Mouse (Mus musculus) 3134 (cell line): Measurements from ENCODE around the gene Tspan9.

Experiments used
- DNase-seq: peaks from one replicate; pipeline ENCODE4 v3.0.0-alpha.2; 2011; ENCODE audit warnings: low spot score; ENCODE audit not compliant: insufficient read length; ENCODE audit errors: extremely low read depth

Tspan9 gene

GRCm38 (mm10) chr6:128106154-128106553, 37.2 kb downstream of the Tspan9 start:
- no peak for DNase-seq

DNA sequence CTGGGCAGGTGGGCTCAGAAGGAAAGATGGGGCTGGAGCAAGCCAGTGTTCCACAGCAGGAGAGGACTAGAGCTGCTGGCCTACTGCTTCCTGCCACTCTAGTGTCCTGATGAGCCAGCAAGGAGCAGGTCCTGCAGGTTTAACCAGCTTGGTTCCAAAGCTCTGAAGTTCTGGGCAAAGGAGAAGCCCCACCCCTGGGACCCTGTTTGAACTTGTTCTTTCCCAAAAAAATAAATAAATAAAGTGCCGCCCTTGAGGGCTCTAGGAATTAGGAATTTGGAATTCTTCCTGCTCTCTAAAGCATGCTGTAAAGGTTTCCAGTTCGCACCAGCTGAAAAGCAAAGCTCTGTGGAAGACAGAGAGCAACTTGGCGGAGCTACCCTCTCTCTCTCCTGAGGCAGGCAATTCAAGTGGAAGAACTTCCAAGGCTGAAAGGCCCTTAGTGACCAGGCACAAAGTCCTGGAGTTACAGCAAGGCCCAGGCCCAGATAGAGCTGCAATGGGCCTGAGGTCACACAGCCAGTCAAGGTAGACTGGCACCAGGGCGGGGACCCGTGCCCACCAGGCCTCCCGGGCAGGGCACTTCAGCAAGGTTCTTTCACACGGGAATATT, 38.6 kb downstream of the Tspan9 start:
- DNase-seq: no peak

DNA sequence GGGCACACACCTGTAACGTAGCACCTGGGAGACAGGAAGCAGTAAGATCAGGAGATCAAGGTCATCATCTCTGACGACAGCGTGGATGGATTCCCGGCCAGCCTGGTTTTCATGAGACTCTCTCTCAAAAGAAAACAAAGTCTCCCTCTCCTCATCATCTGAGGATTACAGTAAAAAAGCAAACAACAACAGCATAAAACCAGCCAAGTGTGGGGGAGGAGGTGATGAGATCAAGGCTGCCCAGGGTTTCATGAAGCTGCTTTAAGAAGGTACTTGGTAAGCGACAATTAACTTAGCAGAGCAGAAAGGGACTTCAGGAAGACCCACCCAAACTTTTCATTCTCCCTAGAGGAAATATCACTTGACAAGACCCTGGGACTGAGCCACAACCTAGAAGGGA, 39.5 kb downstream of the Tspan9 start:
- DNase-seq: no peak

GRCm38 (mm10) chr6:128102296-128102999, 40.9 kb downstream of the Tspan9 start:
- DNase-seq: peak; percentile 84

DNA sequence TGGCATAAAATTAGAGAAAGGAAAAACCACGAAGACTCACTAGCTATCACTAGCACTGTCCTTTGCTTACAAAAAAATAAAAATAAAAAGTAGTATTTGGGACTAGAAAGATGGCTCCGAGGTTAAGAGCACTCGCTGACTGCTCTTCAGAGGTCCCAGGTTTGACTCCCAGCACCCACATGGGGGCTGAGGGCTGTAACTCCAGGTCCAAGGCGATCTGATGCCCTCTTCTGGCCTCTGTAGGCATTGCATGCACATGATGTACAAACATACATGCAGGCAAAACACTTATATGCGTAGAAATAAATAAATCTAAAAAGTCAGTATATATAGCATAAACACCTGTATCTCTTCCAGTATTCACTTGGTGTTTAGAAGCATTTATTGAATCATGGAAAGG, 43.5 kb downstream of the Tspan9 start:
- no peak for DNase-seq

- DNase-seq: no peak
Observed at GRCm38 (mm10) chr6:128099190-128099589, 44.2 kb downstream of the Tspan9 start.

DNA sequence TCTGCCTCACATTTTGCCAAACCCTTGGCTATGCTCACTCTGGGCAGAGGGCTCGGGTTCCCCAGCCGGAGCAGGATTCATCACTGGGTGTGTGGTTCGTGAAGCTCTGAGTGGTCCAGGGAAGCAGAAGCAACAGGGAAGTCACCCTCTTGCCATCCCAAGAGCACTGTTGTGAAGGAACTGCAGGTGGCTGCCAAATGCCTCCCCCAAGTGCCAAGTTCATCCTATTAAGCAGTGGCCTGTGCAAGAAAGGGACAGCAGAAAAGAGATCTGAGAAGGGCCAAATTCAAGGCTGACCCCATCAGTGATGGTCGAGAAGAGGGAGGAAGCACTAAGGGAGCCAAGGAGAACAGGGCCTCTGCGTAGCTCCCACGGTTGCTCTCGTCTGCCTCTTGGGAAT, 46.9 kb downstream of the Tspan9 start:
- no peak for DNase-seq

GRCm38 (mm10) chr6:128095906-128096305, 47.5 kb downstream of the Tspan9 start:
- no peak for DNase-seq

DNA sequence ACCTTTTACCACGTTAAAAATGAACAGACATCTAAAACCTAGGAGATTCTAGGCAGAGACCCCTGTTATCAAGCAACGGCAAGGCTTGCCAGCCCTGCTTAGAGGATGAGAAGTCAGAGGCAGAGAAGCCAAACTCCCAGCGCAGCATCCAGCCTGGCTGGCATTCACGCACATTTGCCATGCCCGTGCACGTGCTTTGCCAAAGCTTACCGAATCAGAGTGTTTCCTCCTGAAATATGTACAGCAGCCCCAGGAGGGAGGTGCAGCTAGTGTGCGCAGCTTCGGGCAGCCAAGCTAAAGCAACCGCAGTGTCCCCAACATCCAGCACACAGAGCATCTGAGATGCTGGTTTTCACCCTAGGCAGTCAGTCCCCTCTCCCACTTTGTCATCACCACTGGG, 48.3 kb downstream of the Tspan9 start:
- DNase-seq: no peak

DNA sequence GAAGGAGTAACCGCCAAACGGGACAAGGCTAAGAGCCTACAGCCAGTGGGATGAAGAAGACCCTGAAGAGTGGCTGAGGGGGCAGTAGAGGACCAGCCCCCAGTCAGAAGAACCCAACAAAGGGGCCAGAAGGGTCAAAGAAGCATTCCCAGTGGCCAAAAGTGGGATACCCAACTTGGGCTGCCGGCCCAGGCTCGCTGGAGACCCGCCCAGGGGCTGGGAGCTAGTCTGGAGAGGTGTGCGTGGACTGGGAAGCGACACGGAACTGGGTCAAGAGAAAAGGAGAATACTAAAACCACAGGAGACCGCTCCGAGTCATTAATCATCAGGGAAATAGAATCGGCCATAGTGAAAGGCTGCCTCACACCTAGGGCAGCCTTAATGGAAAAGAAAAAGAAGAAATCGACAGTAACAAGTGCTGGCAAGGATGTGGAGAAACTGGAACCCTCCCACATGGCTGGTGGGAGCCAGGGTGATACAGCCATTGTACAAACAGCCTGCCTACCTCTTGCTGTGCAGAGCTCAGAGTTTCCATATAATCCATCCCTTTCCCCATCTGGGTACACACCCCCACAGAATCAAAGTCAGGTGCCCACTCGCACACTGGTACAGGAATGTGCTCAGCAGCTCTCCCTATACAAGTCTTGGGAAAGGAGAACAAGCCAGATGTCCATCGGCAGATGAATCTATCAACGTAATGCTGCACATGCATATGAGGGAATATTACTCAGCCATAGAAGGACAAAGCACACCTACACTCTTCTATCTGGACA, 49.4 kb downstream of the Tspan9 start:
- no peak for DNase-seq

DNA sequence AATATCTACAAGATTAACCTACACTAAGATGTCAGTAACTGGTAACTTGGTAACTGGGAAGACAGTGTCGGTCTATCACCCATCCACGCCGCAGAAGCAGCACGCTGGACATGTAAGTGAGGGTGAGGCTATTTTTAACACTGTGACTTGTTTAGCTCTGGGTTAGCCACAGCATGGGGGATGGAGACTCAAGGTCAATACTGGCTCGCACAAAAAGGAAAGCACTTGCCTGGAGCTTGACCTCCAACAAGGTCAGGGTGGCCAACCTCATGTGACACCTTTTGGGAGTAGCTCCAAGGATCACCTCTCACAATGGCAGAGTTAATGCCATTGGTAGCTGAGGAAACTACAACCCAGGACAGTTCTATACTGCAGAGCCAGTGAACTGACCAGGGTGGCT, 50.8 kb downstream of the Tspan9 start:
- DNase-seq: no peak

GRCm38 (mm10) chr6:128091833-128092166, 51.6 kb downstream of the Tspan9 start:
- DNase-seq: no peak

GRCm38 (mm10) chr6:128090985-128091832, 52.2 kb downstream of the Tspan9 start:
- peak; percentile 44 for DNase-seq

GRCm38 (mm10) chr6:128089770-128090702, 53.4 kb downstream of the Tspan9 start:
- no peak for DNase-seq

GRCm38 (mm10) chr6:128088746-128089523, 54.5 kb downstream of the Tspan9 start:
- no peak for DNase-seq

DNA sequence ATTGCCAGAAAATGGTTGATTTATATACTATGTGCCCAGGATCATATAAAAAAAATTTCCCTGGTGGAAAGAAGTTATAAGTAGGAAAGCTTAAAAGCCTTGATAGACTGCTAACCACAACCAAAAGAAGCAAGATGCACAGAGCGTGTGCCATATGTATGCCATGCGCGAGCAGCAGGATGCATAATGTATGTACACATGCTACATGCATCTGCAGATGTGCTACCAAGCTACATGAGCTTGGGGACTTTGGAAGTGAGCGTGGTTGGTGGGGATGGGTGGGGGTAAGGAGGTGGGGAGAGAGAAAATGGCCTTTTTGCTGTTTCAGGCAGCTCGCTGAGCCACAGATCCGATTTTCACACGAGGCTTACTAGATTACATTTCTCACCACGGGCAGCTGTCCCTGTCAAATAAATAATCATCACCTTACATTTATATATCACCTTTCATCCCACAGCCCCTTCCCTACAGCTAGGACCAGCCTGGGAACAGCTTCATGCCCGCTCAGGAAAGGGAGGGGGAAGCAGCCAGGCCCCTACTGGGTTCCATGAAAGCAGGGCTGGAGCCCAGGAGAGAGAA, 57.8 kb downstream of the Tspan9 start:
- no peak for DNase-seq

- DNase-seq: no peak
Observed at GRCm38 (mm10) chr6:128083305-128083704, 60.1 kb downstream of the Tspan9 start.

DNA sequence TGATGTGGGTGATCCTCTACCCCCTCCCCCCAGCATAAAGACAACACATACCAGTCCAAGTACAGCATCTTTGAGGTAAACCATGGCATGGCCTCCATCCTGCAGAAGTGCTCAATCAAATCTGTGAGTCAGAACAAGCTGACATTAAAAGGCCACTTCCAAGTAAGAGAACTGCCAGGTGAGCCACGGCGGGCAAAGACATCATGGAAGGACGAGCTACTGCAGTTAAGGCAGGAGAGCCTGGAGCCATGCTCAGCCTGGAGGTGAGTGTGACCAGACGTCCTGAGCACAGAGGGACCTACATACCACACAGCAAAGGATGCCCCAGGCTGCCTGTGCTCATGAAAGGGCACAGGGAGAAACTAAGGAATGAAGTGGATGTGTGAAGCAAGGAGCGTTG, 61.6 kb downstream of the Tspan9 start:
- no peak for DNase-seq

GRCm38 (mm10) chr6:128081293-128081692, 62.1 kb downstream of the Tspan9 start:
- DNase-seq: no peak
